Mouse (Mus musculus): ENCODE measurements around the gene Blcap. TPM values are rescaled to one million over a fixed set of nuclear protein-coding genes. Genes with fewer than 3 reads are reported as not detected.

Gene Blcap
- polyA plus RNA-seq (2015; fragmentation: Nextera tagmentation; extraction: Ambion mirVana): 45.4 and 46.7 TPM in 2 replicates

GRCm38 (mm10) chr2:157571224-157571832 lies at the start of gene Blcap:
Blcap (minus strand) TSS chr2:157571274.
- H3K9me3 ChIP-seq (replicated peaks; ENCODE audit: control insufficient read depth, low read length): no peaks in the 10 kb centered on the region
- ATAC-seq (replicated peaks; ENCODE audit: extremely low read depth, insufficient read depth, low FRiP score): no peak

DNA sequence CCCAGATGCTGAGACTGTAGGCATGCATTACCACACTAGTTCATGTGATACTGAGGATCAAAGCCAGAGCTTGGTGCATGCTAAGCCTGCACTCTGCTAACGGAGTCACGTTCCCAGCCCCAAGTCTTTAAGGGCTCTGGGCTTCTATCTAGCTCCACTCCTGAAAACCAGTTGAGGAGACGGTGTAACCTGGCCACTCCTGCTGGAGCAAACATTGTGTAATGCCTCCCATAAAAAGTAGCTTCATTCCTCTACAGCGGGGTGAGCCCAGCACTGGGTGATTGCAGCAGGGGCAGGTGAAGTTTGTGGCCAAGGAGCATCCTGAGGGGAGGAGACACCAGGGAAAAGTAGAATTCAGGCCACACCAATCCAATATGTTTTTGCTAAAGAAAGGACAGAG lies 47.3 kb upstream of the Blcap start:
- no peak overlapping the region for H3K27ac ChIP-seq (ENCODE audit: low read length)
- no peak for ATAC-seq (replicated peaks; ENCODE audit: extremely low read depth, insufficient read depth, low FRiP score)
- no peak overlapping the region for H3K4me3 ChIP-seq (ENCODE audit: low read length)
- H3K27me3 ChIP-seq (ENCODE audit: control insufficient read depth, insufficient read depth, low read length): no peaks in the 10 kb centered on the region
- no peaks in the 10 kb centered on the region for H3K36me3 ChIP-seq (ENCODE audit: control insufficient read depth, insufficient read depth)
- 71% methylated on average over 4 of the region's 4 CpGs for WGBS
- H3K9ac ChIP-seq (ENCODE audit: low read length): no peak overlapping the region
- H3K4me1 ChIP-seq (ENCODE audit: control insufficient read depth, insufficient read depth, low read length): no peaks in the 10 kb centered on the region
- no peaks in the 10 kb centered on the region for H3K9me3 ChIP-seq (replicated peaks; ENCODE audit: control insufficient read depth, low read length)
- no peak overlapping the region for H3K4me2 ChIP-seq (ENCODE audit: low read depth, low read length)

More at GRCm38 (mm10) chr2:157571224-157571832, at the start of gene Blcap:
- Histone ChIP-seq H3K9ac (ENCODE audit: low read length) (no peak within 1 kb of the TSS), H3K4me3 (ENCODE audit: low read length) (no peak within 1 kb of the TSS), H3K4me1 (ENCODE audit: control insufficient read depth, insufficient read depth, low read length) (peaks cover 7% of the 10 kb centered on the region), H3K27me3 (ENCODE audit: control insufficient read depth, insufficient read depth, low read length) (no peaks in the 10 kb centered on the region), H3K36me3 (ENCODE audit: control insufficient read depth, insufficient read depth) (no peaks in the 10 kb centered on the region), H3K27ac (ENCODE audit: low read length) (no peak within 1 kb of the TSS), H3K4me2 (ENCODE audit: low read depth, low read length) (no peak within 1 kb of the TSS)
- 10% methylated on average over 6 of the region's 6 CpGs for WGBS

DNA sequence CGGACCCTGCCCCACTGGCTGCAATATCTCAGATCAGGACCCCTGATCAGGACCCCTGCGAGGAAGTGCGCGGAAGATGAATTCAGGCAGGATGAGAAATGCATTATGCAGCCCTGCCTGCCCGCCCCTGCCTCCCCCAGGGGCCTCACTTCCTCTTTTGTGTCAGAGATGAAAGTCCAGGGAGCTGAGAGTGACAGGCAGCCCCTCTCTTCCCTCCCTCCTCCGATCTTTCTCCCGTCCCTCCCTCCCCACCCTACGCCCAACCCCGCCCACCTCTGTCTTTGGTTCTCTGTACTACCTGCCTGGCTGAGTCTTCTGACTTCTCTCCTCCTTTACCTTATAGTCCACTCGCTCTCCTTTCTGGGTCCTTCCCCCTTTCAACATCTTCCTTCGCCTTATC lies 42.9 kb upstream of the Blcap start:
- Histone ChIP-seq H3K4me3 (ENCODE audit: low read length) (no peak overlapping the region), H3K4me1 (ENCODE audit: control insufficient read depth, insufficient read depth, low read length) (no peaks in the 10 kb centered on the region), H3K4me2 (ENCODE audit: low read depth, low read length) (no peak overlapping the region), H3K27ac (ENCODE audit: low read length) (no peak overlapping the region), H3K27me3 (ENCODE audit: control insufficient read depth, insufficient read depth, low read length) (no peaks in the 10 kb centered on the region), H3K9ac (ENCODE audit: low read length) (no peak overlapping the region), H3K36me3 (ENCODE audit: control insufficient read depth, insufficient read depth) (no peaks in the 10 kb centered on the region), H3K9me3 (replicated peaks; ENCODE audit: control insufficient read depth, low read length) (no peaks in the 10 kb centered on the region)
- WGBS: 15% methylated on average over 11 of the region's 11 CpGs
- no peak for ATAC-seq (replicated peaks; ENCODE audit: extremely low read depth, insufficient read depth, low FRiP score)

DNA sequence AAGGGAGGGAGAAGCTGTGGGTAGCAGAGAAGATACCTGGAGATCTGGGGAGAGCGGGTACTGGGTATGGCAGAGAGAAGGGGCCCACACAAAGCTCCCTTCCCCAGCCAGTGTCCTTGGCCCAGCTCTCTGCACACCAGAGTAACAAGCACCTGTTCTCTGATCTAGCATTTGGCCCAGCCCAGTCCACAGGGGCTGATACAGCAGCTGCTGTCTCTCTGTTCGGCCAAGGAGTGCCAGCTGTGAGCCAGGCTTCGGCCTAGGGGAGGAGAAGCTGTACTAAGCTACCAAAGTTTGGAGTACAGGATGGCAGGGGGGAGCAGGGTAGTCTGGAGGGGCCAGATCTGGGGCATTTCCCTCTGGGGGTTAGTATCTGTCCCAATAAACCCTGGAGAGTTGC lies 40.7 kb upstream of the Blcap start:
- H3K27me3 ChIP-seq (ENCODE audit: control insufficient read depth, insufficient read depth, low read length): no peaks in the 10 kb centered on the region
- 77% methylated on average over 3 of the region's 3 CpGs for WGBS
- ATAC-seq (replicated peaks; ENCODE audit: extremely low read depth, insufficient read depth, low FRiP score): no peak

GRCm38 (mm10) chr2:157607542-157608236 lies 36.6 kb upstream of the Blcap start:
- Histone ChIP-seq H3K36me3 (ENCODE audit: control insufficient read depth, insufficient read depth) (no peaks in the 10 kb centered on the region), H3K27me3 (ENCODE audit: control insufficient read depth, insufficient read depth, low read length) (no peaks in the 10 kb centered on the region), H3K4me3 (ENCODE audit: low read length) (no peak overlapping the region), H3K9ac (ENCODE audit: low read length) (no peak overlapping the region), H3K4me1 (ENCODE audit: control insufficient read depth, insufficient read depth, low read length) (no peaks in the 10 kb centered on the region), H3K27ac (ENCODE audit: low read length) (no peak overlapping the region), H3K9me3 (replicated peaks; ENCODE audit: control insufficient read depth, low read length) (no peaks in the 10 kb centered on the region), H3K4me2 (ENCODE audit: low read depth, low read length) (no peak overlapping the region)
- ATAC-seq (replicated peaks; ENCODE audit: extremely low read depth, insufficient read depth, low FRiP score): no peak
- 52% methylated on average over 9 of the region's 9 CpGs for WGBS

More for the DNA sequence above, 40.7 kb upstream of the Blcap start:
- Histone ChIP-seq H3K36me3 (ENCODE audit: control insufficient read depth, insufficient read depth) (no peaks in the 10 kb centered on the region), H3K9ac (ENCODE audit: low read length) (no peak overlapping the region), H3K4me1 (ENCODE audit: control insufficient read depth, insufficient read depth, low read length) (no peaks in the 10 kb centered on the region), H3K4me3 (ENCODE audit: low read length) (no peak overlapping the region), H3K27ac (ENCODE audit: low read length) (no peak overlapping the region), H3K4me2 (ENCODE audit: low read depth, low read length) (no peak overlapping the region), H3K9me3 (replicated peaks; ENCODE audit: control insufficient read depth, low read length) (no peaks in the 10 kb centered on the region)

DNA sequence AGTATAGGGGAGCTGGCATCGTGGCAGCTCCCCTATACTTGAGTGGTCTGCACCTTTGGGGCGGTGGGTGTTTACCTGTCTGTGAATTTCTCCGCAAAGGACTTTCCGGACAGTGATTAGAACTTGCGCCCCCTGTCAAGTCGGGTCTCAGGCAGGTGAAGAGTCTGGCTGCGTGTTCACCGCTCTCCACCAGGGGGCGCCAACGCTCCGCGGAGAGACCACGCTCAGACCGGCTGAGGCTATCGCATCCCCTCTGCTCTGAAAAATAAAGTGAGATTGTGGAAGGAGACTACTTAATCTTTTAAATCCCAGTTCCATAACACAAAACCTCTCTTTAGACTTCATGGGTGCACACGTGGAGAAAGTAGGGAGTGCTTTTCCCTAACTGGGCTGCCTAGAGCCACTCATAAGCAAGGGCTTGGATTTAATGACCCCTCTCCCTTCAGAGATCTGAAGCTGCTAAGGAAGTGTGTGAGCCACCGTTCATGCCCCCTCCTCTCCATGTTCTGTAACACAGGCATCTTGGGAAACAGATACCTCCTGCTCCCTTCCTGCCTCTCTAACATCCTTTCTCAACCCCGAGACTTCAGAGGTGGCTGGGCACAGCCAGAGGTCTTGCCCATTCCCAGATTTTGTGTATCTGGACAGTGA lies 34.1 kb upstream of the Blcap start:
- peaks cover 12% of the 10 kb centered on the region for H3K4me1 ChIP-seq (ENCODE audit: control insufficient read depth, insufficient read depth, low read length)
- H3K27me3 ChIP-seq (ENCODE audit: control insufficient read depth, insufficient read depth, low read length): no peaks in the 10 kb centered on the region
- no peaks in the 10 kb centered on the region for H3K36me3 ChIP-seq (ENCODE audit: control insufficient read depth, insufficient read depth)
- H3K4me3 ChIP-seq (ENCODE audit: low read length): no peak overlapping the region
- 6% methylated on average over 18 of the region's 18 CpGs for WGBS
- ATAC-seq (replicated peaks; ENCODE audit: extremely low read depth, insufficient read depth, low FRiP score): peak; percentile 28; the same call in 1 of the 2 replicates
- H3K9ac ChIP-seq (ENCODE audit: low read length): no peak overlapping the region
- no peak overlapping the region for H3K27ac ChIP-seq (ENCODE audit: low read length)
- no peak overlapping the region for H3K4me2 ChIP-seq (ENCODE audit: low read depth, low read length)
- no peaks in the 10 kb centered on the region for H3K9me3 ChIP-seq (replicated peaks; ENCODE audit: control insufficient read depth, low read length)

- Histone ChIP-seq H3K9me3 (replicated peaks; ENCODE audit: control insufficient read depth, low read length) (no peaks in the 10 kb centered on the region), H3K4me2 (ENCODE audit: low read depth, low read length) (0 out of 2 replicates have a peak overlapping the region, but pooled peaks have one; percentile 5), H3K27me3 (ENCODE audit: control insufficient read depth, insufficient read depth, low read length) (no peaks in the 10 kb centered on the region), H3K36me3 (ENCODE audit: control insufficient read depth, insufficient read depth) (no peaks in the 10 kb centered on the region), H3K27ac (ENCODE audit: low read length) (no peak overlapping the region), H3K9ac (ENCODE audit: low read length) (no peak overlapping the region), H3K4me3 (ENCODE audit: low read length) (no peak overlapping the region), H3K4me1 (ENCODE audit: control insufficient read depth, insufficient read depth, low read length) (peaks cover 12% of the 10 kb centered on the region)
- ATAC-seq (replicated peaks; ENCODE audit: extremely low read depth, insufficient read depth, low FRiP score): peak; percentile 77
- 20% methylated on average over 6 of the region's 6 CpGs for WGBS
Observed at GRCm38 (mm10) chr2:157601435-157601839, 30.4 kb upstream of the Blcap start.

DNA sequence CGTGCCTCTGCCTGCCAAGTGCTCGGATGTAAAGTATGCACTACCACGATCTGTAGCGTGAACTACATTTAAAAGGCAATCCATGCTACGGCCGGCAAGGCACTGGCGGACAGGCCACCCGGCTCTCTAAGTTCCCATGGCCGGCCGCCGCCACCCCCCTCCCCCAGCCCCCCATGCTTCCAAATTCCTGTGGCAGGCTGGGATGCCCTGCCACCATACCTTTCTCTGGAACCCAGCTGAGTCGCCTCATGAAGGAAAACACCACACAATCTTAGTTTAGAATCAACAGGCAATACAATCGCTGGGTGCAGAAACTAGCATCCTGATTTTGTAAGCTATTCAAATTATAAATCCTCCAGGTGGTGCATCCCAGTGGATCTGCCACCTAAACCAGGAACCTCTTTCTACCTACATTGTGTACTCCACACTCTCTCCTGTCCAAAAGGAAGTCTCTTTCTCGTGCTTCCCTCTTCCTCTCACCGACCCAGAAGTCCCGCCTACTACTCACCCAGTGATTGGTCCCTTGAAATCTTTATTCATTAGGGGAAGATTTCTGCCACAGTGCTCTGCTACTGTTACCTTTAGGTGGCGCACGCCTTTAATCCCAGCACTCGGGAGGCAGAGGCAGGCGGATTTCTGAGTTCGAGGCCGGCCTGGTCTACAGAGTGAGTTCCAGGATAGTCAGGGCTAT lies 25.9 kb upstream of the Blcap start:
- no peak overlapping the region for H3K9ac ChIP-seq (ENCODE audit: low read length)
- H3K9me3 ChIP-seq (replicated peaks; ENCODE audit: control insufficient read depth, low read length): no peaks in the 10 kb centered on the region
- no peak overlapping the region for H3K27ac ChIP-seq (ENCODE audit: low read length)
- no peaks in the 10 kb centered on the region for H3K27me3 ChIP-seq (ENCODE audit: control insufficient read depth, insufficient read depth, low read length)
- WGBS: 55% methylated on average over 22 of the region's 22 CpGs
- H3K4me3 ChIP-seq (ENCODE audit: low read length): peak overlapping the region; percentile 6; the same call in 1 of the 2 replicates
- ATAC-seq (replicated peaks; ENCODE audit: extremely low read depth, insufficient read depth, low FRiP score): no peak
- peak overlapping the region; percentile 43 for H3K4me2 ChIP-seq (ENCODE audit: low read depth, low read length)
- peaks cover 11% of the 10 kb centered on the region for H3K4me1 ChIP-seq (ENCODE audit: control insufficient read depth, insufficient read depth, low read length)
- H3K36me3 ChIP-seq (ENCODE audit: control insufficient read depth, insufficient read depth): no peaks in the 10 kb centered on the region
